Mouse (Mus musculus) naive thymus-derived CD4-positive, alpha-beta T cell, adult 2 months (primary cell): ENCODE results near the gene Rnf111.
A peak's percentile ranks its signal among the peaks of the same experiment; 100 is the strongest.
"Not testable (repeated sequence)": the region's sequence is repeated elsewhere in the genome, so short reads cannot be mapped to it uniquely, and the experiment has no call there.

Experiments
- DNase-seq: peaks from one replicate; pipeline ENCODE4 v3.0.0-alpha.2; 2011; ENCODE audit warnings: low read depth

Rnf111 gene

DNA sequence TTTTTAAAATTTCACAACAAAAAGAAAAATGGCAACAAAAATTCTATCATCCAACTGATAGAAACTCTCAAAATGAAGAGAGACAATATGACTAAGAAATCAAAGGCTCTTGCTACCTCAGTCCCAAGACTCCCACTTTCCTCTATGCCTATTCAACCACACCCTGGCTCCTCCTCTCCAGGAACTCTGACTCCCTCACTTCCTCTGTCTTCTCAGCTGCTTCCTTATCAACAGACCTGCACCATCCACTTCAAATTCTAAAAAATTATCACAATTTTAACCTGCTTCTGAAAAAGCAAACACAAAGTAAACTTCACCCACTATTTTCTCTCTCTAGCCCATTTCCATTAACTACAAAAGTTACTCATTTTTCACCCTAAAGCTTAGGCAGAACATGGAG, 6.5 kb downstream of the Rnf111 start:
- no peak for DNase-seq

GRCm38 (mm10) chr9:70493038-70493437, 10.5 kb downstream of the Rnf111 start:
- no peak for DNase-seq

DNA sequence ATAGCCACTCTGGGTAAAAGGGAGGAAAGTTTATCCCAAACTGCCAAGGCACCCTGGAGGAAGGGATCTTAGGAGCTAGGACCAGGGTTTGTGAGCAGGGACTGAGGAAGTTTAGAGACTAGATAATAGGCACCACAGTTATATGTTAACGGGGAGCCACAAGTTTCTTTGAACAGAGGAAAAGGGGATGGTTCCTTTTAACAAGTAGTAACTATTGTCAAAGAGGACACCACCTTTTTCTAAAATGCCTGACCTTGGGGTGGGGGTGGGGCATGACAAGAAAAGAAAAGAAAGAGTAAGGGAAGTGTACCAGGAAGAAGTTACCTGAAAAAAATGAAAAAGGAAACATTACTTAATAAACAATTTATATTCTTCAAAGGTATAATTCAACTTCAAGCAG, 12.3 kb downstream of the Rnf111 start:
- no peak for DNase-seq

GRCm38 (mm10) chr9:70487401-70487800, 16.1 kb downstream of the Rnf111 start:
- no peak for DNase-seq

DNA sequence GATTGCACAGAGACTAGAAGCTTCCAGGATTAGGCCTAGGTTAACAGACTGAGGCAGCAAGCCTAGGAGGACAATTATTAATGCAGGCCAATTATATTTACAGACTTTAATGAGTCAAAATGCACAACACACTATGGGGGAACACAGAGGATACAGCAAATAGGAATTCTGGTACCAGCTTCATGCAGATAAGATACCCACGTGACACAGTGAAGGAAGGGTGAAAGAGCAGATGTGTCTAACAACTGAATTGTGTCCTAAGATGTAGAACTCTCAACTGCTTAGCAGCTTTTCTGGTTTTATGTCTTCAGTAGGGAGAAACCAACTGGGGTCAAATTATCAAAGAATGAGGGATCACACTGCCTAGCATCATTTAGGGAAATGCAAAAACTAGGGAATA, 17.7 kb downstream of the Rnf111 start:
- no peak for DNase-seq

- DNase-seq, result no peak
Observed at GRCm38 (mm10) chr9:70483495-70483894, 20.0 kb downstream of the Rnf111 start.

DNA sequence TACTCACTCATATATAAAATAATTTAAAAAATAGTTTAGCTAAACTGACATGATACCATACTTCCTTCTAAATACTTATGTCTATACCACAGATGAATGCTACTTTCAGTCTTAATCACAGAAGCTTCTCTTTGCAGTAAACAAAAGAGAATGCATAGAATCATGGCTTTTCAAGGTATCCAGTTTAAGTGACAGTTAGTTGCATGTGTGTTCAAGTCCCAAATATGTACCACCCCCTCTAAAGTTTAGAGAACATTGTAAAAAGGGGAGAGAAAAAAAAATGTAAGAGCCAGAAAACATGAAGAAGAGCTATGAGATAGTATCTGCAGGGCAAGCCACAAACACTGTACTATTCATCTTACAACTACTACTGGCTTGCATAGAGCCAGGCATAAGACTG, 21.7 kb downstream of the Rnf111 start:
- DNase-seq, result no peak

- DNase-seq, result no peak
Observed at GRCm38 (mm10) chr9:70477229-70477628, 26.3 kb downstream of the Rnf111 start.

DNA sequence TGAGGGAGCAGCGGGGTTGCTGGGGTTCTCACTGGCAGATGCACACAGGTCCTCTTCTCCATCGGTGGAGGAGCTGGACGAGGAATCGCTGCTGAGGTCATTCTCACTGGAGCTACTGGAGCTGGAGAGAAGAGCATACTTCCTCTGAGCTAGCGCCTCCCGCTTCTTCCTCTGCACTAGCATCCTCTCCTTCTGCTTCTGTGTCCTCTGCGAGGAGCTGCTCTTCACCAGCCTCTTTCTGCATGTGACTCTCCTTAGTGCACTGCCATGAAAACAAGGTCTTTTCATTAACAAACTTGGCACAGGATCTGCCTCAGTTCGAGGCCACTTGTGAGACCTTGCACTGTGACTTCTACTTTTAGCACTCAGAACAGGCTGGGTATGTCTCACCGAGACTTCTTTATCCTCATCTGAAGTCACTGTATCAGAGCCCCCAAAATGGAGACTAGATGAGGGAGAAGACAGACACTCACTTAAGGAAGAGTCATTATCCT, 27.7 kb downstream of the Rnf111 start:
- no peak for DNase-seq

- no peak for DNase-seq
Observed at GRCm38 (mm10) chr9:70473400-70473799, 30.1 kb downstream of the Rnf111 start.

DNA sequence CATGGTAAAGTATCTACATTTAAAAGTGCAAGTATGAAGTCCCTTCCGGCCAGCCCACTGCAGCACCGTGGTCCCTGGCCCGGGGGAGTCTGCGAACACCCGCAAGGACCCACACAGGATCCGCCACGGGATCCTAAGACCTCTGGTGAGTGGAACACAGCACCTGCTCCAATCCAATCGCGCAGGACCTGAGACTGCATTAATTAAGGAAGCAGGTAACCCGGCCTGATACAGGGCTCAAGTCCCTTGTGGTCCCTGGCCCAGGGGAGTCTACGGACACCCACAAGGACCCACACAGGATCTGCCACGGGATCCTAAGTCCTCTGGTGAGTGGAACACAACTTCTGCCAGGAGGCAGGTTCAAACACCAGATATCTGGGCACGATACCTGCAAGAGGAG, 40.4 kb downstream of the Rnf111 start:
- not testable (repeated sequence) for DNase-seq

DNA sequence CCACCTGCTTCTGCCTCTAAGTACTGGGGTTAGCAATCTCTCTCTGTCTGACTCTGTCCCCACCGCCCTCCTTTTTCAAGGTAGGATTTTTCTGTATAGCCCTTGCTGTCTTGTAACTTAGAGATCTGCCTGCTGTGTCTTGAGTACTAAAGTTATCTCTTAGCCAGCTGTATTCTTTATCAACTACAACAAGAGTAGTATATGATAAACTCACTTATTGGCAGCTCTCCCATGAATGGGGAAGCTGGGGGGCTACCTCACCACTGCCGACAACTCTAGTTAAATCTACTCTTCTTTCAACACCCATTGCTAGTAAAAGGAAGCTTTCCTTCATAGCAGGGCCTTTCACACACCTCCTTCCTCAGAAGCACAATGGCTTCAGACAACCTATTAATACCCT, 51.2 kb downstream of the Rnf111 start:
- DNase-seq, result no peak

GRCm38 (mm10) chr9:70449072-70449471, 54.5 kb downstream of the Rnf111 start:
- DNase-seq, result no peak

DNA sequence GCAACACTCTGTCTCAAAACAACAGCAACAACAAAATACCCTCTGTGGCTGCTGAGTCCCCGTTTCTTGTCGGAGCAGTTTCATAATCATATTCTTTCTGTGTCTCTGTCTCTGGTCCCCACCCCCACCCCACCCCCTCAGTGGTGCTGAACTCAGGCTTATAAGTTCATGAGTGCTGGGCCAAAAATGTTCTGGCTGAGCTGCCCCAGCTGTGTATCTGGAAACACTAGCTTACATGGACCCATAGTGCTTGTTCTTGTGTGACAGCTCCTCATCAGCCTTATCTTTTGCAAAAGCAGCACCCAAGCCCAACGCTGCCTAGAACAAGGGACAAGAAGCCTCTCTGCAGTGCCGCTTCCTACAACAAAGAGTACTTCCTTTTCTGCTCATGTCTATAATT, 63.6 kb downstream of the Rnf111 start:
- no peak for DNase-seq

GRCm38 (mm10) chr9:70422661-70423060, 80.9 kb downstream of the Rnf111 start:
- no peak for DNase-seq

- peak; percentile 89 for DNase-seq
Observed at GRCm38 (mm10) chr9:70421257-70422056, 82.1 kb downstream of the Rnf111 start, which contains the start of gene Ccnb2. Gene Ccnb2 (minus strand): TSS chr9:70421547.

DNA sequence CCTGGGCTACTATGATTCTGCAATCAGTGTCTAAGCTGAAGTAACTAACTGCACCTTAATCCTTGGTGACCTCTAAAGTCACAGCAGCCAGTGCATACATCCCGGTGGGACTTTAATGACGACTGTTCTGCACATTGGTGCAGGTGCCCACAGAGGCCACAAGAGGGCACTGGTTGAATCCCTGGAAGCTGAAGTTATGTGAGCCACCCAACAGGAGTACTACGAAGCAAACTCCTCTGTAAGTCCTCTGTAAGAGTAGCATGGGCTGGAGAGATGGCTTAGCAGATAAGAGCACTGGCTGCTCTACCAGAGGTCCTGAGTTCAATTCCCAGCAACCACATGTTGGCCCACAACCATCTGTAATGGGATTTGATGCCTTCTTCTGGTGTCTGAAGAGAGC, 87.1 kb downstream of the Rnf111 start:
- DNase-seq, result peak; percentile 52

DNA sequence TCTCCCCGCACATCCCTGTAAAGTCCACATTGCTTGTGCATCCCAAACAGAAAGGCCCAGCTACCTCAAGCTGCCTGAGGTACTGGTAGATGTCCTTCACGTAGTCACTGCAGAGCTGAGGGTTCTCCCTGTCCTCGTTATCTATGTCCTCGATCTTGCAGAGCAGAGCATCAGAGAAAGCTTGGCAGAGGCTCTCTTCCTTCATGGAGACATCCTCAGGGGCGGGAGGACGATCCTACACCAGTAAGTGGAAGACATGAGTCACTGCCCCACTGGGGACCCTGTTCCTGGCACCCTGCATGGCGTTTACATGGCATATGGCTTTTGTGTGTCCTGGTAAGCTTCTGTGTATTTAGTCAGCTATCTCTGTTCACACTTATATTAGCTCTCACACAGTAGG, 90.5 kb downstream of the Rnf111 start:
- DNase-seq, result no peak

DNA sequence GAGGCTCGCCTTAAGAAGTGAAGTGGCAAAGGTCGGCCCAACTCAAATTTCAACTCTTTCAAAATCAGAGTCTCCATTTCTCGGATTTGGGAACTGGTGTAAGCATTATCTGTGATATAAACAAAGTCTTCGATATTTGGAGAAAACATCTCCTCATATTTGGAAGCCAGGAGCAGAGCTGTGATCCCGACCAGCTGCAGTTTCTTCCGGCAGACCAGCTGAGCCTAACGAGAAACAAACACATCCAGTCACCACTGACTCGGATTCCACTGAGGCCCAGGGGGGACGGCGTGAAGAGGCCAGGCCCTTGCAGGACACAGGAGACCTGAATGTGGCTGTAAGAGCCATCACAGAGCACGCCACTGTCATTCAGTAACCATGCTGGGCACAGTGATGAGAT, 92.9 kb downstream of the Rnf111 start:
- no peak for DNase-seq

GRCm38 (mm10) chr9:70409743-70410142, 93.8 kb downstream of the Rnf111 start:
- no peak for DNase-seq

DNA sequence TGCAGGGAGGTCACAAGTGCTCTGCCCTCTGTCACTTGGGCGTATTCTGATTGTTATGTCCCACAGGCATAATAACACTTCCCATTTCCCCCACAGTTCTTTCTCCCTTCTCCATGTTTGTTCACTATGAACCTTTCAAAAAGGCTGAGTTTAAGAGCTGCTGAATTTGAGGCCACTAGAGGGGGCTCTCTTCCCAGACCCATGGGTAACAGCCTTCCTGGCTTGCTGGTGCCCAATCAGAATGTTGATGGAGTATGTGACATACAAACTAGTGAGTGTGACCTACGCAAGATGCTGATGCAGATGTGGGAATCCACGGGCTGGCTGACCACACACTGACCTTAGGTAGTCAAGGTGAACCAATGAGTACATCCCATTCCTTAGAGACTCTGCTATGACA, 94.7 kb downstream of the Rnf111 start:
- DNase-seq, result peak; percentile 51

DNA sequence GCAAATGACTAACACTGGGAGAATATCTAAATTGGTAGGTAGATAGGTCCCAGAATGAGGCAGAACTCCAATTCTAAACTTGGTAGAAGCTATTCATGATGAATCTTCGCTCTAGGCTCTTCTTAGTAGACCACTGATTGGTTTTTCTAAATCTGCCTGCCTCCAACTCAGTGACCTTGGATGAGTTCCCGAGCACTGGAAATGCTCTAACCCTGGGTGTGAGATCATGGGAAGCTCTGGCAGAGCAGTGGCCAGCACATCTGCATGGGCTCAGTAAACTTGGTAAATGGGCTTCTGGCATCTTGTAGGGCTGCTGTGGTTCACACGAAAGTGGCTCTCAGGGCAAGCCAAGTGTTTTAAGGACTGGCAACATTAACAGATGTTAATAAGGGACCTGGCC, 96.9 kb downstream of the Rnf111 start:
- no peak for DNase-seq

DNA sequence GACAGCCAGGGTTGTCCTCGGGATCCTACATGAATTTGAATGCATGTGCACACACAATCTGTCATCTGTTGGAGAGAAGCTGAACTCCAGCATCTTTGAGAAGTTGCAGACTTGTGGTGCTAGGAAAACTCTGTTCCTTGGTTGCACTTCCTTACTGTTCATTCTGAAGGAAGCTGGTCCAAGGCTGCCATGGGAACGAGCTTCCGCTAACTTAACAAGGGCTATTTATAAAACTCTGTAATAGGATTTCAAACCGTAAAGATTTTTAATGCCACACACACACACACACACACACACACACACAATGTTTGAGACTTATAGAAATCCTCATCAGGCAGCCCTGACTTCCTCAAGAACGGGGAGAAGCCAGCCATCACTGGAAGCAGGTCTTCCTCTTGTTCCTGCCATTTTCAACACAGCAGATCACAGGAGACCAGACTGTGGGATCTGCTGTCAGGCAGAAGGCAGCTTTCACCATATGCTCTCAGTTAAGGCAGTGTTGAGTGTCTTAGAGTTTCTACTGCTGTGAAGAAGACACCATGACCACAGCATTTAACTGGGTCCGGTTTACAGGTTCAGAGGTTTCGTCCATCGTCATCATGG, 101.5 kb downstream of the Rnf111 start:
- no peak for DNase-seq

DNA sequence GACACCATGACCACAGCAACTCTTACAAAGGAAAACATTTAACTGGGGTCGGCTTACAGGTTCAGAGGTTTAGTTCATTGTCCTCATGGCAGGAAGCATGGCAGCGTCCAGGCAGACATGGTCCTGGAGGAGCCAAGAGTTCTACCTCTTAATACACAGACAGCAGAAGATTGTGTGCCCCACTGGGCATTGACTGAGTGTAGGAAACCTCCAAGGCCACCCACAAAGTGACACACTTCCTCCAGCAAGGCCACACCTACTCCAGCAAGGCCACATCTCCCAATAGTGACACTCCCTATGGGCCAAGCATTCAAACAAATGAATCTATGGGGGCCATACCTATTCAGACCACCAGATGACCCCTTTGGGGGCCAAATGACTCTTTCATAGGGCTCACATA, 107.4 kb downstream of the Rnf111 start:
- no peak for DNase-seq
